Mouse (Mus musculus): ENCODE measurements at regions not wholly inside any gene's neighbourhood (a gene's known extent, or its start where the extent isn't known, plus 50 kb on each side); places are given as distances from the start of the nearest gene placed in this dataset.

DNA sequence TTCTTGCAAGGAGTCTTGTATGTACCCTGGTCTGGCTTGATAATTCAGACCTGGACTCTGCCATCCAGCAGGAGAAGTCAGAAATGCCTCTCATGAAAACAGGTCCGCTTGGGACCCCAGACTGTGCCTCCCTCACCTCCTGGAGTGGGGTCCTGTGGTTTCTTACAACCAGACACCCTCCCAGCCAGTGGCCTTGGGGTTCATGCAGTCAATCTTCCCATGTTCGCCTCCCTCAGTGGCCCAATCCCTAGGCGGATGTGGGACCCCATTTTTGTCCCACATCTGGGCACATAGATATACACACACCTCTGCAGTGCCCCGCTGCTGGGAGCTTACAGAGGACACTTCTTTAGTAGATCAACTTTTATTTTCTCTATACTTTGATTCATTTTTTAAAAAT is 217.7 kb downstream of the Lrfn2 start:
- H3K4me3 ChIP-seq (ENCODE audit: low read depth, low read length), result no peak overlapping the region
- H3K9ac ChIP-seq (replicated peaks; ENCODE audit: low read length, poor library complexity, severe bottlenecking), result no peak overlapping the region
- H3K4me1 ChIP-seq (ENCODE audit: insufficient read depth, low read length), result no peaks in the 10 kb centered on the region
- WGBS, result 95% methylated on average over 4 of the region's 4 CpGs
- no peaks in the 10 kb centered on the region for H3K36me3 ChIP-seq (ENCODE audit: insufficient read depth, low read length)
- H3K4me2 ChIP-seq (ENCODE audit: low read depth, low read length, poor library complexity, severe bottlenecking), result no peak overlapping the region
- ATAC-seq (ENCODE audit: low FRiP score) (no peak), DNase-seq (ENCODE audit: low spot score) (no peak)
- TF ChIP-seq CTCF (IDR thresholded peaks at IDR 0.05), result no peak
- no peaks in the 10 kb centered on the region for H3K9me3 ChIP-seq (ENCODE audit: low read length)
- H3K27me3 ChIP-seq (ENCODE audit: insufficient read depth, low read length), result no peaks in the 10 kb centered on the region
- no peak overlapping the region for H3K27ac ChIP-seq (ENCODE audit: low read depth, low read length)

DNA sequence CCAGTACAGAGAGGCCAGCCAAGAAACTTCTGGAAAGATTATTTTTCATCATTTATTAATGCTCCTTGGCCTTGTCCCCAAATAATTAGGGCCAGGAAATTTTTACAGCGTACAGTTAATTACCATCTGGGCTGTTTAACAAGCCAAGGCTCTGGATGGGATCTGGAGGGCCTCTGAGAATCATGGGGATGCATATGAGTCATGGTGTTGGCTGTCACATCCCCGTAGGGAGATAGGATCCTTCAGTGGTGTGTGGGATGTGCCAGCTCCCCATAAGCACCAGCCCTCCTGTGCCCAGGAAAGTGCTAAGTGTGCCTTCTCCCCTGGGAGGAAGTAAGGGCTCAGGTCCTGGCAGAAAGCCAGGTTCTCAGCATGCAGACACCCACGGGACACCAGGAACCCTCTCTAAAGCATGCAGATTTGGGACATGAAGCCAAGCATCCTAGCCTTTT is 218.8 kb downstream of the Lrfn2 start:
- H3K4me2 ChIP-seq (ENCODE audit: low read depth, low read length, poor library complexity, severe bottlenecking), result no peak overlapping the region
- no peaks in the 10 kb centered on the region for H3K27me3 ChIP-seq (ENCODE audit: insufficient read depth, low read length)
- 75% methylated on average over 3 of the region's 3 CpGs for WGBS
- no peaks in the 10 kb centered on the region for H3K9me3 ChIP-seq (ENCODE audit: low read length)
- H3K4me3 ChIP-seq (ENCODE audit: low read depth, low read length), result no peak overlapping the region
- TF ChIP-seq CTCF (IDR thresholded peaks at IDR 0.05), result no peak
- ATAC-seq (ENCODE audit: low FRiP score) (no peak), DNase-seq (ENCODE audit: low spot score) (peak; percentile 35)
- no peaks in the 10 kb centered on the region for H3K4me1 ChIP-seq (ENCODE audit: insufficient read depth, low read length)
- H3K9ac ChIP-seq (replicated peaks; ENCODE audit: low read length, poor library complexity, severe bottlenecking), result no peak overlapping the region
- no peak overlapping the region for H3K27ac ChIP-seq (ENCODE audit: low read depth, low read length)
- H3K36me3 ChIP-seq (ENCODE audit: insufficient read depth, low read length), result no peaks in the 10 kb centered on the region

DNA sequence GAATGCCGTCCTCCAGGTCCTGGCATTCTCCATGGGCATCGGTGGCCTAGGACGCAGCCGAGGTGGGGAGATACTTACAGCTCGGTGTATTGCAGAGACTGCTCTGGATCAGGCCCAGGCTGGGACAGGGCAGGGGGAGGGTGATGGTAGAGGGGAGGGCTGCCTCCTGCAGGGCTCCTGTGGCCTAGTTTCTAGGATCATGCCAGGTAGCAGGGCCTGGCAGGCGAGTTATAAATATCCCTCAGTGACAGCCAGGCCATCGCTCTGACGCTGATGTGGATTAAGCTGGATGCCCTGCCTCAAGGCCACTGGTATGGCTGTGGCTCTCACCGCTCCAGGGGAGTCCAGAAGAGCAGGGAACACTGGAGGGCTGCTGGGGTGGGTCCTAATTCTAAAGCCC is 221.8 kb downstream of the Lrfn2 start:
- no peak for DNase-seq (ENCODE audit: low spot score)
- no peaks in the 10 kb centered on the region for H3K9me3 ChIP-seq (ENCODE audit: low read length)

DNA sequence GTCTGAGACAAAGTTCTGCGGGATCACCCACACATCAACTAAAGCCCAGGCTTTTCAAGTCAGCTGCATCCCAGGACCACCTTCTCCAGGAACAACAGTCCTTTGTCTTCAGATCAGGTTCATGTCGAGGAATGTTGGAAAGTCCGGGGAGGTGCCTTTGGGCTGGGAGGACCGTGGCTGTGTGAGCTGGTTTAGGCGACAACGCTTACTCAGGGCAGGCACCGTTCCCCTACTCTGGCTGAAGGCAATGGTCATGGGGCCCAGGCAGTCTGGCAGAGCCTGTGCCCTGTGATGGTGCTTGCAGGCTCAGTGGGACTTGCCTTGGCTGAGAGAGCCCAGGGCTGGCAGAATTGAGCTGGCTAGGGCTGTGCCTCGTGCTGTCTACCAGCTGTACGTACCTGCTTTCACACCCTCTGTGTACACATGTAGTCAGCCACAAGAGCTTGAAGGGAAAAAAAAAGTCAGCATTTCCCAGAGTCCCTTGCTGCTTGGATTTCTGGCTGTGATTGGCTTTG is 222.9 kb downstream of the Lrfn2 start:
- 78% methylated on average over 9 of the region's 9 CpGs for WGBS
- Histone ChIP-seq H3K4me1 (ENCODE audit: insufficient read depth, low read length) (no peaks in the 10 kb centered on the region), H3K9me3 (ENCODE audit: low read length) (no peaks in the 10 kb centered on the region), H3K27me3 (ENCODE audit: insufficient read depth, low read length) (no peaks in the 10 kb centered on the region), H3K36me3 (ENCODE audit: insufficient read depth, low read length) (no peaks in the 10 kb centered on the region), H3K4me3 (ENCODE audit: low read depth, low read length) (no peak overlapping the region), H3K9ac (replicated peaks; ENCODE audit: low read length, poor library complexity, severe bottlenecking) (no peak overlapping the region), H3K4me2 (ENCODE audit: low read depth, low read length, poor library complexity, severe bottlenecking) (no peak overlapping the region), H3K27ac (ENCODE audit: low read depth, low read length) (no peak overlapping the region)
- no peak for ATAC-seq (ENCODE audit: low FRiP score)
- DNase-seq (ENCODE audit: low spot score), result no peak
- TF ChIP-seq CTCF (IDR thresholded peaks at IDR 0.05), result no peak

More for the DNA sequence above, 221.8 kb downstream of the Lrfn2 start:
- ATAC-seq (ENCODE audit: low FRiP score), result no peak
- no peak overlapping the region for H3K27ac ChIP-seq (ENCODE audit: low read depth, low read length)
- 77% methylated on average over 9 of the region's 9 CpGs for WGBS
- H3K9ac ChIP-seq (replicated peaks; ENCODE audit: low read length, poor library complexity, severe bottlenecking), result no peak overlapping the region
- no peaks in the 10 kb centered on the region for H3K36me3 ChIP-seq (ENCODE audit: insufficient read depth, low read length)
- TF ChIP-seq CTCF (IDR thresholded peaks at IDR 0.05), result no peak
- H3K4me3 ChIP-seq (ENCODE audit: low read depth, low read length), result no peak overlapping the region
- no peak overlapping the region for H3K4me2 ChIP-seq (ENCODE audit: low read depth, low read length, poor library complexity, severe bottlenecking)
- H3K4me1 ChIP-seq (ENCODE audit: insufficient read depth, low read length), result no peaks in the 10 kb centered on the region
- no peaks in the 10 kb centered on the region for H3K27me3 ChIP-seq (ENCODE audit: insufficient read depth, low read length)

DNA sequence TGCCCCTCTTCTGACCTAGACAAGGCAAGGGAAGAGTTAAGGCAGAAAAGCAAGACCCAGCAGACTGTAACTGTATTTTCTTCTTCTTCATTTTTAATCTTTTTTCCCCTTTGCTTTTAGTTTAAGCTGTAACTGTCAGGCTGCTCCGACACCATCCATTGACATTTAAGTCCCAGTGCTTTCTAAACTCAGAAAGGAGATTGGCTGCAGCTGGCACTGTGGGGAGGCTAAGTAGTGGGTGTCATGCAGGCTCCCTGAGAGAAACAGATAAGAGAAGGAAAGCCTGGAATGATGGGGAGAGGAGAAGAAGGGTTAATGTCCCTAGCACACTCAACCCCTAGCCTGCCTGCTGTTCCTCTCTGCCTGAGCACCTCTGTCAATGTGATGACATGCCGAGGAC is 225.4 kb downstream of the Lrfn2 start:
- Histone ChIP-seq H3K27me3 (ENCODE audit: insufficient read depth, low read length) (no peaks in the 10 kb centered on the region), H3K9ac (replicated peaks; ENCODE audit: low read length, poor library complexity, severe bottlenecking) (no peak overlapping the region), H3K9me3 (ENCODE audit: low read length) (no peaks in the 10 kb centered on the region), H3K4me1 (ENCODE audit: insufficient read depth, low read length) (no peaks in the 10 kb centered on the region), H3K36me3 (ENCODE audit: insufficient read depth, low read length) (no peaks in the 10 kb centered on the region), H3K4me2 (ENCODE audit: low read depth, low read length, poor library complexity, severe bottlenecking) (no peak overlapping the region), H3K27ac (ENCODE audit: low read depth, low read length) (no peak overlapping the region), H3K4me3 (ENCODE audit: low read depth, low read length) (no peak overlapping the region)
- no peak for TF ChIP-seq CTCF (IDR thresholded peaks at IDR 0.05)
- ATAC-seq (ENCODE audit: low FRiP score), result no peak
- WGBS, result 66% methylated on average over 2 of the region's 2 CpGs
- no peak for DNase-seq (ENCODE audit: low spot score)

DNA sequence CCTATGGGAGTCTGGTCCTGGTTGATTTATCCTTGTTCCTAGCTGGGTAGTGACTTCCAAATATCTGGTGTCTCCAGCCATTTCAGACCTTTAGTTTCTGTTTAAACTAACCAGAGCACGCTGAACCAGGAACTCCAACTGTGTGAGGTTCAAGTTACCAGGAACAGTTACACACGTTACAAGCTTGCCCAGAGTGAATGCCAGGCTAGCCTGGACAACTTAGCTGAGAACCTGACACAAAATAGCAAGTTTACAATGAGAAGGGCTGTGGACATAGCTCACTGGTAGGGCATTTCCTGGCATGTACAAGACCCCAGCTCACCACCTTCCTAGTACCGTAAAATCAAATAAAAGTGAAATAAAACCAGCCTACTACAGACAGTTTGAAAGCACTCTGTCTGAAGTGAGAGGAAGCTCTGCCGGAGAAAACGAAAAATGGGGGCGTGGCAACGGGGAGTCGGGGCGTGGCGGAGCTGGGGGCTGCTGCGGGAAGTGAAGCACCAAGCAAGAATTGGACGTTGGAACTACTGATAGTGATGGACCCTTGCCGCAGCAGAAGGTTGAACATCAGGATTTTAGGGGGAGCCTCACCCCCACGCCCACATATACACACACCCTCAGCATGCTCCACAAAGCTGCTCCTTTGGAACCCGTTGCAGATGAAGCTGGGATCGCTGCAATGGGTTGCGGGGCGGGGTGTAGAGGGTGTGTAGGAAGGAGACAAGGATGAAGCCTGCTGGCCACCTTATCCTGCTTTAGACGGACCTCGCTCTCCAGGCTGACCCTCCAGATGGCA is 239.3 kb downstream of the Lrfn2 start:
- H3K4me1 ChIP-seq (ENCODE audit: insufficient read depth, low read length), result no peaks in the 10 kb centered on the region
- H3K36me3 ChIP-seq (ENCODE audit: insufficient read depth, low read length), result no peaks in the 10 kb centered on the region
- ATAC-seq (ENCODE audit: low FRiP score) (no peak), DNase-seq (ENCODE audit: low spot score) (no peak)
- no peak for TF ChIP-seq CTCF (IDR thresholded peaks at IDR 0.05)
- H3K4me3 ChIP-seq (ENCODE audit: low read depth, low read length), result peak overlapping the region; percentile 25
- H3K9ac ChIP-seq (replicated peaks; ENCODE audit: low read length, poor library complexity, severe bottlenecking), result 0 out of 2 replicates have a peak overlapping the region, but pooled peaks have one; percentile 24
- no peak overlapping the region for H3K27ac ChIP-seq (ENCODE audit: low read depth, low read length)
- H3K9me3 ChIP-seq (ENCODE audit: low read length), result no peaks in the 10 kb centered on the region
- WGBS, result 7% methylated on average over 20 of the region's 20 CpGs
- H3K4me2 ChIP-seq (ENCODE audit: low read depth, low read length, poor library complexity, severe bottlenecking), result peak overlapping the region; percentile 53
- peaks cover 6% of the 10 kb centered on the region; the same call in 1 of the 2 replicates for H3K27me3 ChIP-seq (ENCODE audit: insufficient read depth, low read length)
